Mouse (Mus musculus): ENCODE measurements around the gene Lsm7.

Lsm7 gene

GRCm38 (mm10) chr10:80854913-80855748, at the start of gene Lsm7, which contains the start of gene Sppl2b:
Lsm7 (minus strand) TSS chr10:80855209.
Sppl2b (plus strand) TSS chr10:80855275.
- under 1% methylated on average over 81 of the region's 81 CpGs for WGBS

GRCm38 (mm10) chr10:80904709-80905108, 49.7 kb upstream of the Lsm7 start:
- 96% methylated on average over 11 of the region's 11 CpGs for WGBS

- WGBS = 85% methylated on average over 28 of the region's 28 CpGs
These were observed 49.1 kb upstream of the Lsm7 start for GRCm38 (mm10) chr10:80904004-80904693.

GRCm38 (mm10) chr10:80903282-80903681, 48.3 kb upstream of the Lsm7 start:
- 96% methylated on average over 10 of the region's 10 CpGs for WGBS

GRCm38 (mm10) chr10:80902273-80902940, 47.4 kb upstream of the Lsm7 start:
- WGBS = 93% methylated on average over 9 of the region's 9 CpGs

GRCm38 (mm10) chr10:80901409-80902272, 46.6 kb upstream of the Lsm7 start:
- WGBS = 87% methylated on average over 19 of the region's 19 CpGs

GRCm38 (mm10) chr10:80900318-80901247, 45.6 kb upstream of the Lsm7 start, which contains the start of gene Timm13:
Timm13 (minus strand) TSS chr10:80900969.
- under 1% methylated on average over 72 of the region's 72 CpGs for WGBS

GRCm38 (mm10) chr10:80899591-80900317, 44.7 kb upstream of the Lsm7 start:
- 16% methylated on average over 25 of the region's 25 CpGs for WGBS

- WGBS = 83% methylated on average over 8 of the region's 8 CpGs
These were observed 44.1 kb upstream of the Lsm7 start for GRCm38 (mm10) chr10:80899074-80899473.

- WGBS = 33% methylated on average over 41 of the region's 41 CpGs
These were observed 43.0 kb upstream of the Lsm7 start for GRCm38 (mm10) chr10:80897861-80898510.

GRCm38 (mm10) chr10:80896581-80897485, 41.8 kb upstream of the Lsm7 start:
- WGBS = 67% methylated on average over 24 of the region's 24 CpGs

- WGBS = 86% methylated on average over 6 of the region's 6 CpGs
These were observed 40.7 kb upstream of the Lsm7 start for GRCm38 (mm10) chr10:80895697-80896096.

GRCm38 (mm10) chr10:80895100-80895499, 40.1 kb upstream of the Lsm7 start:
- 74% methylated on average over 7 of the region's 7 CpGs for WGBS

- 36% methylated on average over 11 of the region's 11 CpGs for WGBS
These were observed 32.2 kb upstream of the Lsm7 start for GRCm38 (mm10) chr10:80887181-80887580.

- WGBS = 20% methylated on average over 10 of the region's 10 CpGs
These were observed 26.3 kb upstream of the Lsm7 start for GRCm38 (mm10) chr10:80881301-80881700.

- 67% methylated on average over 2 of the region's 2 CpGs for WGBS
These were observed 25.9 kb upstream of the Lsm7 start for GRCm38 (mm10) chr10:80880901-80881300.

GRCm38 (mm10) chr10:80880131-80880641, 25.2 kb upstream of the Lsm7 start:
- WGBS = 16% methylated on average over 5 of the region's 5 CpGs

- 41% methylated on average over 3 of the region's 3 CpGs for WGBS
These were observed 21.6 kb upstream of the Lsm7 start for GRCm38 (mm10) chr10:80876594-80876993.
